Mouse (Mus musculus): ENCODE data around the gene Ltn1. TPM values are rescaled to one million over a fixed set of nuclear protein-coding genes. Genes with fewer than 3 reads are reported as not detected.

The Ltn1 gene
- total RNA-seq (2012; rRNA removed) = 21.8 and 22.7 TPM in 2 replicates

- peak; percentile 91 for TF ChIP-seq CHD2 (IDR thresholded peaks at IDR 0.05; ENCODE audit: low read depth, low read length)
- no peak for TF ChIP-seq ZC3H11A (IDR thresholded peaks at IDR 0.05; ENCODE audit: borderline replicate concordance, low read depth, low read length)
- no peak for TF ChIP-seq MAFK (IDR thresholded peaks at IDR 0.05; ENCODE audit: insufficient read depth, low read depth, low read length)
- no peak for TF ChIP-seq HCFC1 (IDR thresholded peaks at IDR 0.05; ENCODE audit: borderline replicate concordance, insufficient read depth, low read length)
- peak within 1 kb of the TSS; percentile 4; the same call in 1 of the 2 replicates for H3K27ac ChIP-seq (ENCODE audit: insufficient read depth, low read depth, low read length, poor library complexity, severe bottlenecking)
- no peaks in the 10 kb centered on the region for H3K9me3 ChIP-seq (ENCODE audit: control insufficient read depth, insufficient read depth, low read depth, low read length)
- peak within 1 kb of the TSS; percentile 78 for H3K9ac ChIP-seq (ENCODE audit: insufficient read depth, low read depth, low read length, poor library complexity, severe bottlenecking)
- in situ Hi-C loops (cut with MboI; ENCODE audit: low sequenced_read_pairs in 2 of 2, unreplicated experiment in 2 of 2) = no loop called here
- DNase-seq (ENCODE audit: low read depth, low spot score) = peak; percentile 97
- peak within 1 kb of the TSS; percentile 84 to 99 for H3K4me3 ChIP-seq (ENCODE audit: insufficient read depth in 1 of 2, low read depth in 1 of 2, low read length in 2 of 2, poor library complexity in 1 of 2, severe bottlenecking in 1 of 2)
- peaks cover 2 to 8% of the 10 kb centered on the region in 2 experiments; a peak in 3 of 4 replicates for H3K4me1 ChIP-seq (ENCODE audit: control insufficient read depth in 2 of 2, insufficient read depth in 2 of 2, low read length in 2 of 2, poor library complexity in 1 of 2)
- no peaks in the 10 kb centered on the region for H3K36me3 ChIP-seq (ENCODE audit: control insufficient read depth, insufficient read depth, low read length, poor library complexity, severe bottlenecking)
Measured at GRCm38 (mm10) chr16:87432033-87432814, at the start of gene Ltn1. TSS of gene Ltn1 (minus strand) at chr16:87432612.

- H3K4me1 ChIP-seq (ENCODE audit: control insufficient read depth in 2 of 2, insufficient read depth in 2 of 2, low read length in 2 of 2, poor library complexity in 1 of 2) = no peaks in the 10 kb centered on the region
- peaks cover 9% of the 10 kb centered on the region for H3K36me3 ChIP-seq (ENCODE audit: control insufficient read depth, insufficient read depth, low read length, poor library complexity, severe bottlenecking)
- H3K27ac ChIP-seq (ENCODE audit: insufficient read depth, low read depth, low read length, poor library complexity, severe bottlenecking) = no peak overlapping the region
- in situ Hi-C loops (cut with MboI; ENCODE audit: low sequenced_read_pairs in 2 of 2, unreplicated experiment in 2 of 2) = no loop called here
- H3K9me3 ChIP-seq (ENCODE audit: control insufficient read depth, insufficient read depth, low read depth, low read length) = no peaks in the 10 kb centered on the region
- no peak overlapping the region for H3K9ac ChIP-seq (ENCODE audit: insufficient read depth, low read depth, low read length, poor library complexity, severe bottlenecking)
- H3K4me3 ChIP-seq (ENCODE audit: insufficient read depth in 1 of 2, low read depth in 1 of 2, low read length in 2 of 2, poor library complexity in 1 of 2, severe bottlenecking in 1 of 2) = no peak overlapping the region
- TF ChIP-seq MAFK (IDR thresholded peaks at IDR 0.05; ENCODE audit: insufficient read depth, low read depth, low read length) = no peak
- no peak for TF ChIP-seq HCFC1 (IDR thresholded peaks at IDR 0.05; ENCODE audit: borderline replicate concordance, insufficient read depth, low read length)
- no peak for DNase-seq (ENCODE audit: low read depth, low spot score)
Measured at GRCm38 (mm10) chr16:87470579-87470978, 38.2 kb upstream of the Ltn1 start.

DNA sequence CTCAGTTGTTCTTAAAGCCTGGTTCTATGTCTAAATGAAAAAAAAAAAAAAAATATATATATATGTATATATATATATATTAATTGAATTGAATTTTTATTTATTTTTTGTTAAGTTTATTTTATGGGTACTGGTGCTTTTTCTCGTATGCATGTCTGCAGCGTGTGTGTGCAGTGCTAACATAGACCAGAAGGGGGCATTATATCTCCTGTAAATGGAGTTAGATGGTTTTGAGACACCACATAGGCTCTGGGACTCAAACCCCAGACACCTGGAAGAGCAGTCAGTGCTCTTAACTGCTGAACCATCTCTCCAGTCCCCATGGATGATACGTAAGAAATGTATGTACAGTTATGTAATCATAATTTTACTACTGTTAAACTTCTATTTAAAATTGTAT, 26.3 kb upstream of the Ltn1 start:
- no peak overlapping the region for H3K9ac ChIP-seq (ENCODE audit: insufficient read depth, low read depth, low read length, poor library complexity, severe bottlenecking)
- DNase-seq (ENCODE audit: low read depth, low spot score) = no peak
- H3K4me3 ChIP-seq (ENCODE audit: insufficient read depth in 1 of 2, low read depth in 1 of 2, low read length in 2 of 2, poor library complexity in 1 of 2, severe bottlenecking in 1 of 2) = no peak overlapping the region
- H3K4me1 ChIP-seq (ENCODE audit: control insufficient read depth in 2 of 2, insufficient read depth in 2 of 2, low read length in 2 of 2, poor library complexity in 1 of 2) = peaks cover 3 to 5% of the 10 kb centered on the region in 2 experiments; a peak in 2 of 4 replicates
- H3K9me3 ChIP-seq (ENCODE audit: control insufficient read depth, insufficient read depth, low read depth, low read length) = no peaks in the 10 kb centered on the region
- peaks cover 2% of the 10 kb centered on the region for H3K36me3 ChIP-seq (ENCODE audit: control insufficient read depth, insufficient read depth, low read length, poor library complexity, severe bottlenecking)
- H3K27ac ChIP-seq (ENCODE audit: insufficient read depth, low read depth, low read length, poor library complexity, severe bottlenecking) = no peak overlapping the region
- no peak for TF ChIP-seq ZNF384 (IDR thresholded peaks at IDR 0.05; ENCODE audit: low read depth, low read length)
- TF ChIP-seq ZC3H11A (IDR thresholded peaks at IDR 0.05; ENCODE audit: borderline replicate concordance, low read depth, low read length) = no peak
- no peak for TF ChIP-seq HCFC1 (IDR thresholded peaks at IDR 0.05; ENCODE audit: borderline replicate concordance, insufficient read depth, low read length)
- no peak for TF ChIP-seq CHD2 (IDR thresholded peaks at IDR 0.05; ENCODE audit: low read depth, low read length)
- TF ChIP-seq MAFK (IDR thresholded peaks at IDR 0.05; ENCODE audit: insufficient read depth, low read depth, low read length) = no peak
- in situ Hi-C loops (cut with MboI; ENCODE audit: low sequenced_read_pairs in 2 of 2, unreplicated experiment in 2 of 2) = no loop called here

- Histone ChIP-seq H3K36me3 (ENCODE audit: control insufficient read depth, insufficient read depth, low read length, poor library complexity, severe bottlenecking) (no peaks in the 10 kb centered on the region), H3K9ac (ENCODE audit: insufficient read depth, low read depth, low read length, poor library complexity, severe bottlenecking) (peak overlapping the region; percentile 88), H3K4me1 (ENCODE audit: control insufficient read depth in 2 of 2, insufficient read depth in 2 of 2, low read length in 2 of 2, poor library complexity in 1 of 2) (peaks cover 3 to 7% of the 10 kb centered on the region in 2 experiments; a peak in 2 of 4 replicates), H3K4me3 (ENCODE audit: insufficient read depth in 1 of 2, low read depth in 1 of 2, low read length in 2 of 2, poor library complexity in 1 of 2, severe bottlenecking in 1 of 2) (peak overlapping the region; percentile 71 to 95), H3K27ac (ENCODE audit: insufficient read depth, low read depth, low read length, poor library complexity, severe bottlenecking) (no peak overlapping the region), H3K9me3 (ENCODE audit: control insufficient read depth, insufficient read depth, low read depth, low read length) (no peaks in the 10 kb centered on the region)
- no peak for DNase-seq (ENCODE audit: low read depth, low spot score)
- in situ Hi-C loops (cut with MboI; ENCODE audit: low sequenced_read_pairs in 2 of 2, unreplicated experiment in 2 of 2) = no loop called here
- no peak for TF ChIP-seq ZNF384 (IDR thresholded peaks at IDR 0.05; ENCODE audit: low read depth, low read length)
- no peak for TF ChIP-seq ZC3H11A (IDR thresholded peaks at IDR 0.05; ENCODE audit: borderline replicate concordance, low read depth, low read length)
- no peak for TF ChIP-seq CHD2 (IDR thresholded peaks at IDR 0.05; ENCODE audit: low read depth, low read length)
Measured at GRCm38 (mm10) chr16:87455180-87455611, 22.8 kb upstream of the Ltn1 start.
